Mouse (Mus musculus): Measurements from ENCODE around the gene Atg101. TPM values are rescaled to one million over a fixed set of nuclear protein-coding genes. Genes with fewer than 3 reads are reported as not detected.
A peak's percentile ranks its signal among the peaks of the same experiment; 100 is the strongest.

The Atg101 gene
- polyA plus RNA-seq, 1 experiment from 2014 or later: 63.8 TPM

- ATAC-seq (replicated peaks; ENCODE audit: insufficient number of reproducible peaks, low FRiP score, low TSS enrichment, low read depth): peak; percentile 21; the same call in 1 of the 2 replicates
- Histone ChIP-seq H3K27me3 (ENCODE audit: control insufficient read depth, insufficient read depth, low read length) (no peaks in the 10 kb centered on the region), H3K9ac (replicated peaks; ENCODE audit: low read length) (no peak overlapping the region), H3K36me3 (replicated peaks; ENCODE audit: control insufficient read depth, insufficient read depth, low read depth, low read length) (no peaks in the 10 kb centered on the region), H3K4me2 (ENCODE audit: low read depth, low read length) (peak overlapping the region; percentile 14), H3K27ac (replicated peaks; ENCODE audit: low read depth, low read length) (no peak overlapping the region), H3K4me3 (ENCODE audit: low read depth, low read length) (no peak overlapping the region), H3K9me3 (replicated peaks; ENCODE audit: control insufficient read depth, low read length) (no peaks in the 10 kb centered on the region), H3K4me1 (ENCODE audit: control insufficient read depth, insufficient read depth, low read length) (peaks cover 2% of the 10 kb centered on the region; the same call in 1 of the 2 replicates)
- peak; percentile 90 for DNase-seq (ENCODE audit: low spot score)
- 7% methylated on average over 10 of the region's 10 CpGs for WGBS
Measured at GRCm38 (mm10) chr15:101240799-101241204, 43.3 kb upstream of the Atg101 start.

GRCm38 (mm10) chr15:101241236-101241635 is 42.8 kb upstream of the Atg101 start:
- 58% methylated on average over 9 of the region's 9 CpGs for WGBS
- no peaks in the 10 kb centered on the region for H3K36me3 ChIP-seq (replicated peaks; ENCODE audit: control insufficient read depth, insufficient read depth, low read depth, low read length)
- H3K9ac ChIP-seq (replicated peaks; ENCODE audit: low read length): no peak overlapping the region
- H3K27ac ChIP-seq (replicated peaks; ENCODE audit: low read depth, low read length): no peak overlapping the region
- H3K9me3 ChIP-seq (replicated peaks; ENCODE audit: control insufficient read depth, low read length): no peaks in the 10 kb centered on the region
- ATAC-seq (replicated peaks; ENCODE audit: insufficient number of reproducible peaks, low FRiP score, low TSS enrichment, low read depth) (no peak), DNase-seq (ENCODE audit: low spot score) (no peak)
- peaks cover 2% of the 10 kb centered on the region; the same call in 1 of the 2 replicates for H3K4me1 ChIP-seq (ENCODE audit: control insufficient read depth, insufficient read depth, low read length)
- no peak overlapping the region for H3K4me3 ChIP-seq (ENCODE audit: low read depth, low read length)
- H3K27me3 ChIP-seq (ENCODE audit: control insufficient read depth, insufficient read depth, low read length): no peaks in the 10 kb centered on the region
- no peak overlapping the region for H3K4me2 ChIP-seq (ENCODE audit: low read depth, low read length)

- WGBS: 76% methylated on average over 9 of the region's 9 CpGs
- Histone ChIP-seq H3K27ac (replicated peaks; ENCODE audit: low read depth, low read length) (no peak overlapping the region), H3K4me3 (ENCODE audit: low read depth, low read length) (no peak overlapping the region), H3K36me3 (replicated peaks; ENCODE audit: control insufficient read depth, insufficient read depth, low read depth, low read length) (no peaks in the 10 kb centered on the region), H3K4me1 (ENCODE audit: control insufficient read depth, insufficient read depth, low read length) (peaks cover 2% of the 10 kb centered on the region; the same call in 1 of the 2 replicates), H3K9me3 (replicated peaks; ENCODE audit: control insufficient read depth, low read length) (no peaks in the 10 kb centered on the region), H3K4me2 (ENCODE audit: low read depth, low read length) (no peak overlapping the region), H3K9ac (replicated peaks; ENCODE audit: low read length) (no peak overlapping the region), H3K27me3 (ENCODE audit: control insufficient read depth, insufficient read depth, low read length) (no peaks in the 10 kb centered on the region)
- DNase-seq (ENCODE audit: low spot score): no peak
- ATAC-seq (replicated peaks; ENCODE audit: insufficient number of reproducible peaks, low FRiP score, low TSS enrichment, low read depth): no peak
Measured at GRCm38 (mm10) chr15:101241853-101242252, 42.2 kb upstream of the Atg101 start.

GRCm38 (mm10) chr15:101242645-101243044 is 41.4 kb upstream of the Atg101 start:
- H3K9ac ChIP-seq (replicated peaks; ENCODE audit: low read length): no peak overlapping the region
- DNase-seq (ENCODE audit: low spot score) (peak; percentile 64), ATAC-seq (replicated peaks; ENCODE audit: insufficient number of reproducible peaks, low FRiP score, low TSS enrichment, low read depth) (no peak)
- no peak overlapping the region for H3K4me2 ChIP-seq (ENCODE audit: low read depth, low read length)
- H3K9me3 ChIP-seq (replicated peaks; ENCODE audit: control insufficient read depth, low read length): no peaks in the 10 kb centered on the region
- H3K4me3 ChIP-seq (ENCODE audit: low read depth, low read length): no peak overlapping the region
- 19% methylated on average over 8 of the region's 8 CpGs for WGBS
- H3K27me3 ChIP-seq (ENCODE audit: control insufficient read depth, insufficient read depth, low read length): no peaks in the 10 kb centered on the region
- H3K36me3 ChIP-seq (replicated peaks; ENCODE audit: control insufficient read depth, insufficient read depth, low read depth, low read length): no peaks in the 10 kb centered on the region
- no peak overlapping the region for H3K27ac ChIP-seq (replicated peaks; ENCODE audit: low read depth, low read length)
- peaks cover 2% of the 10 kb centered on the region; the same call in 1 of the 2 replicates for H3K4me1 ChIP-seq (ENCODE audit: control insufficient read depth, insufficient read depth, low read length)

GRCm38 (mm10) chr15:101244012-101244411 is 40.1 kb upstream of the Atg101 start:
- no peak overlapping the region for H3K27ac ChIP-seq (replicated peaks; ENCODE audit: low read depth, low read length)
- no peak overlapping the region for H3K4me3 ChIP-seq (ENCODE audit: low read depth, low read length)
- ATAC-seq (replicated peaks; ENCODE audit: insufficient number of reproducible peaks, low FRiP score, low TSS enrichment, low read depth) (no peak), DNase-seq (ENCODE audit: low spot score) (no peak)
- no peaks in the 10 kb centered on the region for H3K9me3 ChIP-seq (replicated peaks; ENCODE audit: control insufficient read depth, low read length)
- 68% methylated on average over 3 of the region's 3 CpGs for WGBS
- no peaks in the 10 kb centered on the region for H3K36me3 ChIP-seq (replicated peaks; ENCODE audit: control insufficient read depth, insufficient read depth, low read depth, low read length)
- no peaks in the 10 kb centered on the region for H3K27me3 ChIP-seq (ENCODE audit: control insufficient read depth, insufficient read depth, low read length)
- 0 out of 2 replicates have a peak, but pooled peaks cover 2% of the 10 kb centered on the region for H3K4me1 ChIP-seq (ENCODE audit: control insufficient read depth, insufficient read depth, low read length)
- H3K4me2 ChIP-seq (ENCODE audit: low read depth, low read length): no peak overlapping the region
- H3K9ac ChIP-seq (replicated peaks; ENCODE audit: low read length): no peak overlapping the region

GRCm38 (mm10) chr15:101246231-101247154 is 37.6 kb upstream of the Atg101 start:
- ATAC-seq (replicated peaks; ENCODE audit: insufficient number of reproducible peaks, low FRiP score, low TSS enrichment, low read depth) (peak; percentile 97), DNase-seq (ENCODE audit: low spot score) (peak; percentile 99)
- Histone ChIP-seq H3K4me3 (ENCODE audit: low read depth, low read length) (peak overlapping the region; percentile 38), H3K9ac (replicated peaks; ENCODE audit: low read length) (peak overlapping the region; percentile 53), H3K27ac (replicated peaks; ENCODE audit: low read depth, low read length) (peak overlapping the region; percentile 65), H3K9me3 (replicated peaks; ENCODE audit: control insufficient read depth, low read length) (no peaks in the 10 kb centered on the region), H3K27me3 (ENCODE audit: control insufficient read depth, insufficient read depth, low read length) (no peaks in the 10 kb centered on the region), H3K4me2 (ENCODE audit: low read depth, low read length) (peak overlapping the region; percentile 64), H3K36me3 (replicated peaks; ENCODE audit: control insufficient read depth, insufficient read depth, low read depth, low read length) (no peaks in the 10 kb centered on the region), H3K4me1 (ENCODE audit: control insufficient read depth, insufficient read depth, low read length) (no peaks in the 10 kb centered on the region)
- WGBS: under 1% methylated on average over 56 of the region's 56 CpGs

- H3K4me3 ChIP-seq (ENCODE audit: low read depth, low read length): no peak overlapping the region; the same call in 1 of the 2 replicates
- no peaks in the 10 kb centered on the region for H3K27me3 ChIP-seq (ENCODE audit: control insufficient read depth, insufficient read depth, low read length)
- no peaks in the 10 kb centered on the region for H3K4me1 ChIP-seq (ENCODE audit: control insufficient read depth, insufficient read depth, low read length)
- DNase-seq (ENCODE audit: low spot score) (no peak), ATAC-seq (replicated peaks; ENCODE audit: insufficient number of reproducible peaks, low FRiP score, low TSS enrichment, low read depth) (no peak)
- H3K36me3 ChIP-seq (replicated peaks; ENCODE audit: control insufficient read depth, insufficient read depth, low read depth, low read length): no peaks in the 10 kb centered on the region
- 48% methylated on average over 1 of the region's 1 CpGs for WGBS
- no peak overlapping the region; the same call in 1 of the 2 replicates for H3K9ac ChIP-seq (replicated peaks; ENCODE audit: low read length)
- H3K9me3 ChIP-seq (replicated peaks; ENCODE audit: control insufficient read depth, low read length): no peaks in the 10 kb centered on the region
- H3K4me2 ChIP-seq (ENCODE audit: low read depth, low read length): no peak overlapping the region; the same call in 1 of the 2 replicates
- peak overlapping the region; percentile 65; the same call in 1 of the 2 replicates for H3K27ac ChIP-seq (replicated peaks; ENCODE audit: low read depth, low read length)
Measured at GRCm38 (mm10) chr15:101247155-101247498, 36.9 kb upstream of the Atg101 start.

Data from embryonic facial prominence, embryonic 11.5 days (tissue).